Mouse (Mus musculus) embryonic facial prominence, embryonic 13.5 days (tissue): Measurements from ENCODE around the gene Fars2. TPM values are rescaled to one million over a fixed set of nuclear protein-coding genes. Genes with fewer than 3 reads are reported as not detected.
"Not testable (repeated sequence)": the region's sequence is repeated elsewhere in the genome, so short reads cannot be mapped to it uniquely, and the experiment has no call there.

Experiments used
- ATAC-seq: fragments of 200-750 bp; cut with Nextera tagmentation; 2 replicates; pipeline ENCODE4 v1.8.0; 2017; ENCODE audit warnings: low read depth; ENCODE audit not compliant: insufficient number of reproducible peaks, insufficient read depth, low FRiP score, low TSS enrichment
- H3K27ac ChIP-seq: fragments of 300-500 bp; sonication (generic); 2 replicates; pipeline ENCODE4 v1.5.1; 2015; ENCODE audit warnings: moderate library complexity, mild to moderate bottlenecking, inconsistent platforms
- H3K27me3 ChIP-seq: fragments of 300-500 bp; sonication (generic); 2 replicates; pipeline ENCODE4 v1.6.1; 2015; ENCODE audit warnings: mild to moderate bottlenecking, inconsistent platforms
- H3K36me3 ChIP-seq: fragments of 300-500 bp; sonication (generic); 2 replicates; pipeline ENCODE4 v1.6.1; 2015; ENCODE audit warnings: mild to moderate bottlenecking, inconsistent platforms
- H3K4me1 ChIP-seq: fragments of 300-500 bp; sonication (generic); 2 replicates; pipeline ENCODE4 v1.6.1; 2015; ENCODE audit warnings: inconsistent platforms
- H3K4me2 ChIP-seq: fragments of 300-500 bp; sonication (generic); 2 replicates; pipeline ENCODE4 v1.6.1; 2015; ENCODE audit warnings: moderate library complexity, mild to moderate bottlenecking, inconsistent platforms
- H3K4me3 ChIP-seq: fragments of 300-500 bp; sonication (generic); 2 replicates; pipeline ENCODE4 v1.5.1; 2015; ENCODE audit warnings: mild to moderate bottlenecking, inconsistent platforms
- H3K9ac ChIP-seq: fragments of 300-500 bp; sonication (generic); 2 replicates; pipeline ENCODE4 v1.6.1; 2015; ENCODE audit warnings: mild to moderate bottlenecking, inconsistent platforms
- H3K9me3 ChIP-seq: fragments of 300-500 bp; sonication (generic); 2 replicates; pipeline ENCODE4 v1.6.1; 2016; ENCODE audit warnings: inconsistent platforms
- WGBS: fragments of 180-500 bp; shearing (Covaris S2); methylation state at CpG from one replicate; pipeline ENCODE4 v1.1.7; 2015; ENCODE audit warnings: mixed read lengths; 5-methylcytosine and 5-hydroxymethylcytosine counted together
- polyA plus RNA-seq: library from polyadenylated mRNA; unstranded; fragments of >200 nt; fragmentation: Nextera tagmentation; extraction: Ambion mirVana; gene quantifications from 2 replicates; pipeline ENCODE4 v1.2.1, GENCODE M21; 2015

Fars2 gene
- polyA plus RNA-seq, 1 experiment from 2014 or later = 34.6 TPM

- no peak for ATAC-seq
- Histone ChIP-seq H3K9ac (no peak overlapping the region), H3K4me2 (no peak overlapping the region), H3K27ac (no peak overlapping the region), H3K9me3 (no peaks in the 10 kb centered on the region), H3K36me3 (no peaks in the 10 kb centered on the region), H3K4me3 (no peak overlapping the region), H3K4me1 (peaks cover 6% of the 10 kb centered on the region; the same call in 1 of the 2 replicates), H3K27me3 (no peaks in the 10 kb centered on the region)
- 92% methylated on average over 3 of the region's 3 CpGs for WGBS
Observed at GRCm38 (mm10) chr13:36330542-36330941, 213.3 kb downstream of the Fars2 start.

GRCm38 (mm10) chr13:36334748-36335147 is 217.5 kb downstream of the Fars2 start:
- Histone ChIP-seq H3K9ac (no peak overlapping the region), H3K9me3 (no peaks in the 10 kb centered on the region), H3K27ac (no peak overlapping the region), H3K4me1 (no peaks in the 10 kb centered on the region), H3K36me3 (no peaks in the 10 kb centered on the region), H3K27me3 (no peaks in the 10 kb centered on the region), H3K4me3 (no peak overlapping the region), H3K4me2 (no peak overlapping the region)
- no peak for ATAC-seq
- 76% methylated on average over 5 of the region's 5 CpGs for WGBS

- no peak for ATAC-seq
- no peaks in the 10 kb centered on the region for H3K4me1 ChIP-seq
- H3K36me3 ChIP-seq = no peaks in the 10 kb centered on the region
- WGBS = 64% methylated on average over 11 of the region's 11 CpGs
- no peaks in the 10 kb centered on the region for H3K9me3 ChIP-seq
- no peak overlapping the region for H3K27ac ChIP-seq
- no peaks in the 10 kb centered on the region for H3K27me3 ChIP-seq
- no peak overlapping the region for H3K9ac ChIP-seq
- no peak overlapping the region for H3K4me2 ChIP-seq
- H3K4me3 ChIP-seq = no peak overlapping the region
Observed at GRCm38 (mm10) chr13:36351529-36351928, 234.3 kb downstream of the Fars2 start.

- Histone ChIP-seq H3K27me3 (no peaks in the 10 kb centered on the region), H3K4me2 (no peak overlapping the region), H3K4me3 (no peak overlapping the region), H3K9ac (no peak overlapping the region), H3K36me3 (no peaks in the 10 kb centered on the region), H3K4me1 (no peaks in the 10 kb centered on the region), H3K27ac (no peak overlapping the region), H3K9me3 (no peaks in the 10 kb centered on the region)
- WGBS = 82% methylated on average over 4 of the region's 4 CpGs
- no peak for ATAC-seq
Observed at GRCm38 (mm10) chr13:36357469-36357868, 240.3 kb downstream of the Fars2 start.

- 80% methylated on average over 3 of the region's 3 CpGs for WGBS
Observed at GRCm38 (mm10) chr13:36361419-36361818, 244.2 kb downstream of the Fars2 start.

DNA sequence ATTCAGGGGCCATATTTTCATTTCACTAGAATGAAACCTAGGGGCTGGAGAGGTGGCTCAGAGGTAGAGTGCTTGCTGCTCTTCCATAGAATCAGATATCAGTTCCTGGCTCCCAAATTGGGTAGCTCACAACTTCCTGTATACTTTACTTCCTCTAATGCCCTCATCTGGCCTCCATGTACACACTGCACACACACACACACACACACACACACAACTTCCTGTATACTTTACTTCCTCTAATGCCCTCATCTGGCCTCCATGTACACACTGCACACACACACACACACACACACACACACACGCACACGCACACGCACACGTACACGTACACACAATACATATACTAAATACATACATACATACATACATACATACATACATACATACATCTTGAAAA is 248.5 kb downstream of the Fars2 start:
- H3K9me3 ChIP-seq, H3K36me3 ChIP-seq, H3K27ac ChIP-seq, H3K4me2 ChIP-seq, H3K4me3 ChIP-seq, H3K9ac ChIP-seq, H3K4me1 ChIP-seq, H3K27me3 ChIP-seq, ATAC-seq: not testable (repeated sequence)
- 91% methylated on average over 5 of the region's 5 CpGs for WGBS

More at GRCm38 (mm10) chr13:36361419-36361818, 244.2 kb downstream of the Fars2 start:
- H3K4me1 ChIP-seq = no peaks in the 10 kb centered on the region
- no peaks in the 10 kb centered on the region for H3K27me3 ChIP-seq
- no peak overlapping the region for H3K27ac ChIP-seq
- no peak for ATAC-seq
- H3K9ac ChIP-seq = no peak overlapping the region
- no peak overlapping the region for H3K4me3 ChIP-seq
- no peaks in the 10 kb centered on the region for H3K36me3 ChIP-seq
- no peak overlapping the region for H3K4me2 ChIP-seq
- no peaks in the 10 kb centered on the region for H3K9me3 ChIP-seq

GRCm38 (mm10) chr13:36366304-36366703 is 249.1 kb downstream of the Fars2 start:
- Histone ChIP-seq H3K9ac (no peak overlapping the region), H3K4me3 (no peak overlapping the region), H3K4me2 (no peak overlapping the region), H3K27ac (no peak overlapping the region), H3K4me1 (no peaks in the 10 kb centered on the region), H3K9me3 (no peaks in the 10 kb centered on the region), H3K36me3 (no peaks in the 10 kb centered on the region), H3K27me3 (no peaks in the 10 kb centered on the region)
- WGBS = 81% methylated on average over 6 of the region's 6 CpGs
- ATAC-seq = no peak

- Histone ChIP-seq H3K4me1 (no peaks in the 10 kb centered on the region), H3K27ac (no peak overlapping the region), H3K27me3 (no peaks in the 10 kb centered on the region), H3K4me3 (no peak overlapping the region), H3K36me3 (no peaks in the 10 kb centered on the region), H3K9me3 (no peaks in the 10 kb centered on the region), H3K9ac (no peak overlapping the region), H3K4me2 (no peak overlapping the region)
- no peak for ATAC-seq
Observed at GRCm38 (mm10) chr13:36367712-36368491, 250.7 kb downstream of the Fars2 start.

GRCm38 (mm10) chr13:36368799-36369198 is 251.6 kb downstream of the Fars2 start:
- Histone ChIP-seq H3K9me3 (no peaks in the 10 kb centered on the region), H3K4me1 (no peaks in the 10 kb centered on the region), H3K4me2 (no peak overlapping the region), H3K9ac (no peak overlapping the region), H3K4me3 (no peak overlapping the region), H3K27me3 (no peaks in the 10 kb centered on the region), H3K27ac (no peak overlapping the region), H3K36me3 (no peaks in the 10 kb centered on the region)
- 51% methylated on average over 3 of the region's 3 CpGs for WGBS
- no peak for ATAC-seq

DNA sequence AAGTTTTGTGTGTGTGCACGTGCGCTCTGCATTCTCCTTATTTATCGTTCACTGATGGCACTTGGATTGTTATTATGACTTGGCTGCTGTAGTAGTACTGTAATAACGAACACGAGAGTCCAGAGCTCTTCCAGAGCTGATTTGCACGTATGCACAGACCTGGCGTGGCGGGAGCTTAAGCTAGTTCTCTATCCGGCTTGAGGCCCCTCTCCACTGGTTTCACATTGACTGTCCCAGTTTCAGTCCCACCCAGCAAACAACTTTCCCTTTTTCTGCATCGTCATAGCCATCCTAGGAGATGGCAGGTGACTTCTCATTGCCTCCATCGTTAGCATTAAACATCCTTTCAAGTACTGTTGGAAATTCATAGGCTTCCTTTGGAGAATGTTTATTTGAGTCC is 252.2 kb downstream of the Fars2 start:
- WGBS = 83% methylated on average over 11 of the region's 11 CpGs
- Histone ChIP-seq H3K27ac (no peak overlapping the region), H3K4me1 (no peaks in the 10 kb centered on the region), H3K27me3 (no peaks in the 10 kb centered on the region), H3K36me3 (no peaks in the 10 kb centered on the region), H3K4me3 (no peak overlapping the region), H3K4me2 (no peak overlapping the region), H3K9me3 (no peaks in the 10 kb centered on the region), H3K9ac (no peak overlapping the region)
- no peak for ATAC-seq

GRCm38 (mm10) chr13:36383236-36383635 is 266.0 kb downstream of the Fars2 start:
- H3K27ac ChIP-seq = no peak overlapping the region
- H3K4me2 ChIP-seq = no peak overlapping the region
- H3K4me1 ChIP-seq = no peaks in the 10 kb centered on the region
- no peak overlapping the region for H3K9ac ChIP-seq
- H3K36me3 ChIP-seq = no peaks in the 10 kb centered on the region
- no peak for ATAC-seq
- no peak overlapping the region for H3K4me3 ChIP-seq
- H3K27me3 ChIP-seq = no peaks in the 10 kb centered on the region
- WGBS = 77% methylated on average over 2 of the region's 2 CpGs
- no peaks in the 10 kb centered on the region for H3K9me3 ChIP-seq

GRCm38 (mm10) chr13:36386074-36386473 is 268.9 kb downstream of the Fars2 start:
- WGBS = 81% methylated on average over 5 of the region's 5 CpGs
- H3K9me3 ChIP-seq = no peaks in the 10 kb centered on the region
- H3K27me3 ChIP-seq = no peaks in the 10 kb centered on the region

More at GRCm38 (mm10) chr13:36386074-36386473, 268.9 kb downstream of the Fars2 start:
- no peak overlapping the region for H3K9ac ChIP-seq
- H3K4me2 ChIP-seq = no peak overlapping the region
- H3K27ac ChIP-seq = no peak overlapping the region
- H3K4me3 ChIP-seq = no peak overlapping the region
- no peaks in the 10 kb centered on the region for H3K4me1 ChIP-seq
- no peak for ATAC-seq
- no peaks in the 10 kb centered on the region for H3K36me3 ChIP-seq
